Mouse (Mus musculus): ENCODE measurements around the gene Hoxa7.

Hoxa7 gene

GRCm38 (mm10) chr6:52171331-52171730, 50.3 kb downstream of the Hoxa7 start:
- DNase-seq: no peak

GRCm38 (mm10) chr6:52170898-52171223, 50.8 kb downstream of the Hoxa7 start:
- no peak for DNase-seq

- DNase-seq: no peak
Observed at GRCm38 (mm10) chr6:52170166-52170897, 51.3 kb downstream of the Hoxa7 start.

- no peak for DNase-seq
Observed at GRCm38 (mm10) chr6:52169499-52170165, 52.0 kb downstream of the Hoxa7 start.

- no peak for DNase-seq
Observed at GRCm38 (mm10) chr6:52168191-52169055, 53.2 kb downstream of the Hoxa7 start.

- DNase-seq: no peak
Observed at GRCm38 (mm10) chr6:52167736-52168161, 53.9 kb downstream of the Hoxa7 start.

GRCm38 (mm10) chr6:52167176-52167575, 54.5 kb downstream of the Hoxa7 start:
- DNase-seq: no peak

- no peak for DNase-seq
Observed at GRCm38 (mm10) chr6:52166431-52167077, 55.1 kb downstream of the Hoxa7 start.

GRCm38 (mm10) chr6:52165441-52166370, 55.9 kb downstream of the Hoxa7 start:
- DNase-seq: no peak

- DNase-seq: no peak
Observed at GRCm38 (mm10) chr6:52164626-52165440, 56.8 kb downstream of the Hoxa7 start, which contains the start of gene Hoxa2. TSS of gene Hoxa2 (minus strand) at chr6:52164831.
